Mouse (Mus musculus): ENCODE results near the gene Gm30191.
"Not testable (repeated sequence)": the region's sequence is repeated elsewhere in the genome, so short reads cannot be mapped to it uniquely, and the experiment has no call there.

Gm30191 gene

DNA sequence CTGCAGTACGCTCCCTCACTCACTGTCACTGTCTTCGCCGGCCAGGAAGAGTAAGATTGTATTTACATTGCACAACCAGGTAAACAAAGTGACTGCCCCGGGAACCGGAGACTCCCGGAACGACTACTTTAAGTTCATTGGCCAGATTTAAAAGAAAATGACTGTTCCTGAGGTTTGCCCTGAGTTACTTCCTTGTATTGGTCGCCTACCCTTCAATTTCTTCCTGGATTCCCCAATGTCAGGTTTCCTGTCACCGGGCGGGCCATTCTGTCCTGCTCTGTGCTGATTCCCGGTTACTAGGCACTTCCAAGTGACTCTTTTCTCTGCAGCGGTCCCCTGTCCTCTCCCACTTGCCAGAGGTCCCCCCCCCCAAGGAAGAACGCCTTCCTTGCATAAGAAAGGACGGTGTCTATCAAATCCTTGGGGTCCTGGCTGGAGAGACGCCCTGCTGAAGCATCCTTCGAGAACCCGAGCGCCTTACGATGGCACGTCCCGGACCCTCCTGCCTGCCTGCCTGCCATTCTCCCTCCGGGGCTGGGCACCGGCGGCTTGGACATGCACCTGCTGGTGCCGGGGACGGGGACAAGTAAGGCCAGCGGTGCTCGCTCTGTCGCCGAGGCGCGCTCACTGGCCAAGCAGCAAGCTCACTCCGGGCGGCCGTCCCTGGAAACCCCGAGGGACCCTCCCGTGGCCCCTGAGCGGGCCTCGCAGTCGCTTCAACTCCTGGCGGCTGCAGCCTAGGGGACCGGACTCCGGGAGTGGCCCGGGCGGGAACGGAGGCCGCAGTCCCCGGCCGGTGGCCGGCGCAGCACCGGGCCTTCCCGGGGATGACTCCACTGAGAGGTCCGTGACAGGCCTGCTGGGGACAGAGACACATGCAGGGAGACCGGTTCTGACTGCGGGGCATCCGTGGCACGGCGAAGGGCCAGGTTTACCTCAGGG lies 39.8 kb downstream of the Gm30191 start:
- DNase-seq (ENCODE audit: extremely low spot score, low spot score) = no peak

DNA sequence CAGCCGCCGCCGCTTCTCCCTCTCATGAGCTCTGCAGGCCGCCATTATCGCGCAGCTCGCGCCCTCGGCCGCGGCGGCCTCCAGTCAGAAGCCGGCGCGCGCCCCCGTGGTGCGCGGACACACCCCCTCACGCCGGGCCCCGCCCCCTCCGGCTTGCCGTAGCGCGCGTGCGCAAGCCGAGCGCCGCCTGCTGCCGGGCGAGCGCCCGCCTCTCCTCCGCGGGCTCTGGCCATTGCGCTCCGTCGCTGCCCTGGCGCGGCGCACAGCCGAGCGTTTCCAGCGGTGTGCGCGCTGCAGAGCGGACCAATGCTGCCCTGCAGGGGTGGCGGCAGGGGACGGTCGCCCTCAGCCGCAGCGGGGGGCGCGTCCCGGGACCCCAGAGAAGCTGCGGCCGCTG lies 40.4 kb downstream of the Gm30191 start:
- DNase-seq (ENCODE audit: extremely low spot score, low spot score) = peak; percentile 98

DNA sequence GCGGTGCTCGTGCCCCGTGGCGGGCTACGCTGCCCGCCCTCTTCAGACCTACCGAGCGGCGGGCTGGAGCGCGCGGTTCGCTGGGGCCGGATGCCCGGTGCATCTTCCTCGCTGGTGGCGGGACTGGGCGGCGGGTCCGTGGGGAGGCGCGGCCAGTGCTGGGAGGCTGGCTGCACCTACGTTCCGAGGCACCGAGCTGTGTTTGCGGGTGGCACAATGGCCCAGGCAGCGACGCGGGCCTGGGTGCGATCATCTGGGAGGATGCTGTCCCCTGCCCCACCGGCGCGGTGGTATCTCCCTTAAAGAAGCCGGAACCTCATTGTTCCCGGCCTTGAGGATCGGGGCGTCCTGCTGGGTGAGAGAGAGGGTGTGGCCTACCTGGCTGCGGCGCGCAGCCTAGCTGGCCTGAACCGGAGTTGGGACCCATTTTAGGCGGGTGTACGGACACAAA lies 40.9 kb downstream of the Gm30191 start, which contains the start of gene Pdik1l:
Pdik1l (minus strand) TSS at position 321 of the 451 bp plus-strand sequence.
- peak; percentile 84 for DNase-seq (ENCODE audit: extremely low spot score, low spot score)

DNA sequence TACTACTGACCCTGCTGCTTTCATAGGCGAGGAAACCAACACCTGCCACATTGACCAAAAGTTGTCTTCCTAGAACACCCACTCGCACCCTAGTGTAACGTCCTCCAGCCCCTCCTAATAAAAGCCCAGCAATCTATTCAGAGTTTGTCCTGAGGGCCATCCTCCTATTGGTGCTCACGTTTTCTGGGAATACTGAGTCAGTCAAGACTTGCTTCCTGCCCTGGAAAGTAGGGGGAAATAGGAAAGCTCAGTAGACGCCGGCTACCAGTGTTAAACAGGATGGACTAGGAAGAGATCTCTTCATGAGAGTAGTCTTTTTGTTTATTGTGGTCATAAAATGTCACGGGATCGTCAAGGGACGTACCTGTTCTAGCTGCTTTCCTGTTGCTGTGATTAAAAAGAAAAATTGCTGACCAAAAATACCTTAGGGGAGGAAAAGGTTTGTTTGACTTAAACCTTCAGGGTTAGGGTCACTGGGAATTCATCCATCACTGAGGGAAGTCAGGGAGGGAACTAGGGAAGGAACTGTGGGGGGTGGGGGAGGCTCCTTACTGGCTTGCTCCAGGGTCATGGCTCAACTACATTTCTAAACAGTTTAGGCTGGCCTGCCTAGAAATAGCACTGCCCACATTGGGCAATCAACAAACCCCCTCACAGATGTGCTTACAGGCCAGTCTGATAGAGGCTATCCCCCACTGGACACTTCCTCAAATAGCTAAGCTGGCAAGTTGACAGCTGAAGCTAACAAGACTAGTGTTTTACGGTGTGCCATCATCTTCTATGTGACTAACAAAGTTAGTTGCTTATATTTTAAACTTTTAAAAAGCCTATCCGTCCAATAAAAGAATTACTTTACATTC lies 41.9 kb downstream of the Gm30191 start:
- peak; percentile 41 for DNase-seq (ENCODE audit: extremely low spot score, low spot score)

DNA sequence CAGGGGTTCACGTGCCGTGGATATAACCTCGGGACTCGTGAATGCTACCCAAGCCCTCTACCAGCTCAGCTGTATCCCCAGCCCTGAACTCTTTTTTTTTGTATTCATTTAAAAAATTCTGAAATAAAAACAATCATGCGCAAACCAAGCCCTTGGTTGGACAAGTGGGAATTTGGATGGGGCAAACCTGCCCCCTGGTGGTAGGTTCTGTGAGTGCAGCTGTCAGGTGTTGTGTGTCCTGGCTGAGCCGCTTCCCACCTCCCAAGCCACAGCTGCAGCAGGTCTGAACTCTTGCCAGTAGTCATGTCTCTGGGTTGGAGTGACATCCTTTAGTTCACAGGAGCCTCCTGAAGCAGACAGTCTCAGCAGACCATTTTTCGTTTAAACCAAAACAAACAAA lies 45.3 kb downstream of the Gm30191 start:
- DNase-seq (ENCODE audit: extremely low spot score, low spot score) = peak; percentile 88

DNA sequence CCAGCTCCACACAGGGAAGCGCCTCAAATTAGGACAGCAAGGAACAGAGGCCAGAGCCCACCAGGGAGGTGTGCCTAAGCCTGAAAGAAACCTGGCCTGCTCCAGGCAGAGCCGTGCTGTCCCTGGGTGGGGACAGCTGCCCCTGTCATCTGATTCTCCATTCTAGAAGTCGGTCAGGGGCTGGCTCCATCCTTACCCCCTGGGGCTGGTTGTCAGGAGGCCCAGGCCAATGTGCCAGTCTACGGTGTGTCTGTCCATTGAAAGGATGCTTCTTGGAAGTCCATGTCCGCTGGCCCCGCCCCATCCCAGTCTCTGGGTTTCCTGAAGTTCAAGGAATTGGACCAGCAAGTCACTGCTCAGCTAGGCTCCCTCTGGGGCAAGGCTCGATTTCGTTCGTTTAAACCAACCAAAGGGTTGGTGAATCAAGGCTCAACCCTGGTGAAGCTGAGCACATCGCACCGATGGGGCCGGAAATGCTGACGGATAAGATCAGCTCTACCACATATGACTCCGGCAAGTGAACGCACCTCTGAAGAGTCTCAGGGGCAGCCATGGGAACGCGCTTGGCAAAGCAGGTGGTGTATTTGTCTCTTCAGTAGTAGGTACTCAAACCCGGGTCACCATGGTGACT lies 46.4 kb downstream of the Gm30191 start:
- DNase-seq (ENCODE audit: extremely low spot score, low spot score) = no peak

DNA sequence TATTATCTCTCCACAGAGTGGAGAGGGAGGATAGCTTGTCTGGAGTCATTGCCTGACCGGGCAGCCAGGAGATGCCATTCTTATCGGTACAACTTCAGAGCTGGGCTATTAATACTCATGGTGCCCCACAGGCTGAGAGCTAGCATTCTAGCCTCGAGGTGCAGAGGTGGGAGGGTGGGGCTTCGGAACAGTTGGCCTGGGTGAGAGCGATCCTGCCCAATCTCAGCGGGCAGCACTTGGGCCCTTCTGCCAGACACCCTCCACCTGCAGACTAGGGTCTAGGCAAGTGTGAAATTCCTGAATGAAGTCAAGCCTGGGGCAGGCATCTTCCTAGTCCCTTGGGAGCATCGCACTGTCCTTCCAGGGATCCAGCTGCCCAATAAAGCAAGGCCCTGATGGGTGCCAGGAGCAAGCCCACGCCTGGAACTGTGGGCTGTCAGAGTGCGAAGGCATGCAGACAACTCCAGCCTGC lies 47.0 kb downstream of the Gm30191 start:
- DNase-seq (ENCODE audit: extremely low spot score, low spot score) = no peak

DNA sequence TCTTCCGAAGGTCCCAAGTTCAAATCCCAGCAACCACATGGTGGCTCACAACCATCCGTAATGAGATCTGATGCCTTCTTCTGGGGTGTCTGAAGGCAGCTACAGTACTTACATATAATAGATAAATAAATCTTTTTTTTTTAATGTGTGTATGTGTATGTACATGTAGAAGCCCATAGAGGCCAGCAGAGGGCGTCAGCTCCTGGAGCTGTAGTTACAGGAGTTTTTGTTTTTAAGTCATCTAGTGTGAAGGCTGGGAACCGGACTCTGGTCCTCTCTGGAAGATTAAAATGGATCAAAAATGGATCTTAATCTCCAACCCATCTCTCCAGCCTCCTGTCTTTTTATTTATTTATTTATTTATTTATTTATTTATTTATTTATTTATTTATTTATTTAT lies 49.4 kb downstream of the Gm30191 start:
- DNase-seq (ENCODE audit: extremely low spot score, low spot score) = not testable (repeated sequence)

DNA sequence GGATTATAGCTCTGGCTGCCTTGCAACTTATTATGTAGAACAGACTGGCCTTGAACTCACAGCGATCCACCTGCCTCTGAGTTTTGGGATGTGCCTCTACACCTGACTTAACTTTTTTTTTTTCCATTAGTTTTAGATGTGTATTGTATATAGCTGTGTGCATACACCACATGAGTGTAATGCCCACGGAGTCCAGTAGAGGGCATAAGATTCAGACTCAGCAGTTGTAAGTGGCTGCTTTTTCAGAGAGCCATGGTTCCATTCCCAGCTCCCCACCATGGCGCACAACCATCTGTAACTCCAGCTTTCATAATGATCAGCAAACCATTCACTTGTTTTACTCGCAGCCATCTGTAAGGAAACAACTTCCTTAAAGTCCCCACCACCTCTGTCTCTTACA lies 49.8 kb downstream of the Gm30191 start:
- no peak for DNase-seq (ENCODE audit: extremely low spot score, low spot score)

DNA sequence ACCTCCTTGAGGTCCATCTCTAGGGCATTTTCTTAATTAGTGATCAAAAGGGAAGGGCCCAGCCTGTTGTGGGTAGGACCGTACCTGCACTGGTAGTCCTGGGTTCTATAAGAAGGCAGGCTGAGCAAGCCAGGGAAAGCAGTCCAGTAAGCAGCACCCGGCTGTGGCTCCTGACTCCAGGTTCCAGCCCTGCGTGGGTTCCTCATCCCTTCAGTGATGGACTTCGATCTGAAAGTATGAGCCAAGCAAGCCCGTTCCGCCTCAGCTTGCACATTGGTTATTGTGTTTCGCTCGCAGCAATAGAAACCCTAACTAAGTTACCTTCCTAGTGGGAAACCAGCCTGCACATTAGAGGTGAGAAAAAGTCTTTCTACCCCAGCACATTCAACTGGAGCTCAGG lies 50.6 kb downstream of the Gm30191 start:
- DNase-seq (ENCODE audit: extremely low spot score, low spot score) = no peak

DNA sequence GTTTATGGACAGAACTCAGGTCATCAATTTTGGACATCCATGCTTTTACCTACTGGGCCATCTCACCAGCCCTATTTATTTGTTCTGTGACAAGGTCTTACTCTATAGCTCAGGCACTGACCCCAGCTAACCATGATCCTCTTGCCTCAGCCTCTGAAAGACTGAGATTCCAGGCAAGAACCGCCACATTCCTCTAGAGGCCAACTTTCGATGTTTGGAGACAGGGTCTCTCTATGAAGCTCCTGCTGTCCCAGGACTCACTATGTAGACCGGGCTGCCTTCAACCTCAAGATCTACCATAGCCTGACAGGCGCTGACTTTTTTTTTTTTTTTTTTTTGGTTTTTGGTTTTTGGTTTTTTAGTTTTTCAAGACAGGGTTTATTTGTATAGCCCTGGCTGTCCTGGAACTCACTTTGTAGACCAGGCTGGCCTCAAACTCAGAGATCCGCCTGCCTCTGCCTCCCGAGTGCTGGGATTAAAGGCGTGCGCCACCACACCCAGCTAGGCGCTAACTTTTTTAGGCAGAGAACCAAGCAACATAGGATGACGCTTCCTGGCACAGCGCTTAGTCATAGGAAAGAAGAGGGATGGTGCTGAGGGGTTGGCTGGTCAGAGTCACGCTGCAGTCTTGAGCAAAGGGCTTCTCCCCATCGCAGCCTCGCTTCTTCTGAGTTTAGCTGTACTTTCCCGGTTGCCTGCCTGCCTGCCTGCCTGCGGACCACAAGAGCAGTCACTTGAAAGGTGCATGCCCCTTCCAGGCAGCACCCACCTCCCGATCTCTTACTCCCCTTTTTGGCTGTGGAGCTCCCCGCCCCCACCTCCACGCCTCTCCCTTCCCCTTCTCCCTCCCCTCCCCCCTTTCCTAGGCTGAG lies 52.1 kb downstream of the Gm30191 start:
- DNase-seq (ENCODE audit: extremely low spot score, low spot score) = no peak

DNA sequence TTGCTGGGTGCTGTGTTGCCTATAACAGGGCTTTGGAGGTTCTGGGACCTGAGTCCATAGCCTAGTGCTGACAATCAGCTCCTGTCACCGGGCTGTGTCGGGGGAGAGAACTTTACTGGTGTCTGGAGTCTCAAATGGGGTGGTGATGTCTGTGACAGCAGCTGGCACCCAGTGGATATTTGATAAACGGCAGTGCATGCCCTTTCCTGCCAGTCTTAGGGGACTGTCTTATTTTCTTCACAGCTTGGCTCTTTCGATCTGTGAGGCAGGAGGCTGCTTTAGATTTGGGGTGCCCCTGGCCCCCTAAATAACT lies 52.7 kb downstream of the Gm30191 start:
- DNase-seq (ENCODE audit: extremely low spot score, low spot score) = no peak
